ENCODE assay signal across 7 mouse cellular contexts in the genomic region with DNA sequence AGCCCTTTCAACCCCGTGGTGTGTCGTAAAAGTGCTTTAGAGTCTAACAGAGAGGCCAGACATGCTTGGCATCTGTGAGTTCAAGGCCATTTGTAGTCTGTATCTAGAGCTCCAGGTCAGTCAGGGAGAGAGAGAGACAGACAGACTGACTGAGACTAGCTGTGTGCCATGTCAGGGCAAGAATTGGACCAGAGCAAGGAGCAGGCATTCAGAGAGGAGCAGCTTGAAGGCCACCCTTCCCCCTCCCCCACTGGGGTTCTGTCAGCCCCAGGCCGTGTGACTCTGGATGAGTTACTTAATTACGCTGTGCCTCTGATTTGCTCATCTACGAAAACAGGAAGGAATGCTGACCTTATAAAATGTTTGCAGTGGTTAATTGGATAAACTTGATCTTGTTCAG. TPM values are rescaled to one million over a fixed set of nuclear protein-coding genes. Genes with fewer than 3 reads are reported as not detected.
DNase-seq lines count a peak whose midpoint lies in the region; ATAC-seq and TF ChIP-seq lines count a peak whose summit lies in the region.

No protein-coding gene starts in this region.

- no peaks in the 10 kb centered on the region for H3K9me3 ChIP-seq in liver, postnatal 0 days (ENCODE audit: low read length)
- H3K9me3 ChIP-seq in forebrain, embryonic 12.5 days = no peaks in the 10 kb centered on the region

- H3K4me3 ChIP-seq in liver, postnatal 0 days (ENCODE audit: low read depth, low read length) = no peak overlapping the region
- no peak overlapping the region for H3K4me3 ChIP-seq in forebrain, embryonic 12.5 days (replicated peaks)

- H3K27me3 ChIP-seq in liver, postnatal 0 days (ENCODE audit: insufficient read depth, low read length) = no peaks in the 10 kb centered on the region
- H3K27me3 ChIP-seq in forebrain, embryonic 12.5 days = no peaks in the 10 kb centered on the region

- ATAC-seq in liver, postnatal 0 days = peak; percentile 15; the same call in 1 of the 2 replicates
- peak; percentile 39; the same call in 1 of the 2 replicates for ATAC-seq in forebrain, embryonic 12.5 days (ENCODE audit: low FRiP score)

- TF ChIP-seq CTCF in liver, postnatal 0 days (IDR thresholded peaks at IDR 0.05; ENCODE audit: low read depth) = no peak

- H3K4me1 ChIP-seq in liver, postnatal 0 days (ENCODE audit: insufficient read depth) = peaks cover 52% of the 10 kb centered on the region
- H3K4me1 ChIP-seq in forebrain, embryonic 12.5 days = peaks cover 53% of the 10 kb centered on the region

- no peak overlapping the region for H3K27ac ChIP-seq in liver, postnatal 0 days (ENCODE audit: low read depth)
- peak overlapping the region; percentile 84 for H3K27ac ChIP-seq in forebrain, embryonic 12.5 days

- no peak for DNase-seq in liver, postnatal 0 days
- DNase-seq in liver = no peak
- DNase-seq in kidney, adult 9 months = peak; percentile 79
- DNase-seq in retina, postnatal 1 day = peak; percentile 57
- no peak for DNase-seq in layer of hippocampus, postnatal 14 days (ENCODE audit: low spot score in 2 of 2)
- DNase-seq in gastrocnemius, postnatal 10 days = no peak

- 40% methylated on average over 5 of the region's 5 CpGs for WGBS in liver, postnatal 0 days (ENCODE audit: insufficient replicate concordance)
- WGBS in forebrain, embryonic 12.5 days = 62% methylated on average over 5 of the region's 5 CpGs

- TF ChIP-seq EP300 in liver, postnatal 0 days (IDR thresholded peaks at IDR 0.05; ENCODE audit: low read depth) = no peak

- no peaks in the 10 kb centered on the region for H3K36me3 ChIP-seq in liver, postnatal 0 days (replicated peaks; ENCODE audit: insufficient read depth, low read length)
- H3K36me3 ChIP-seq in forebrain, embryonic 12.5 days (replicated peaks) = peaks cover 6% of the 10 kb centered on the region

- H3K9ac ChIP-seq in liver, postnatal 0 days (replicated peaks) = no peak overlapping the region
- H3K9ac ChIP-seq in forebrain, embryonic 12.5 days = no peak overlapping the region; the same call in 1 of the 2 replicates

- no peak overlapping the region for H3K4me2 ChIP-seq in liver, postnatal 0 days (ENCODE audit: low read depth, low read length)
- peak overlapping the region; percentile 8; the same call in 1 of the 2 replicates for H3K4me2 ChIP-seq in forebrain, embryonic 12.5 days

RNA-seq across cellular contexts. Expression of a gene that starts 26.0 kb away (rescaled TPM):
- polyA plus RNA-seq in liver, postnatal 0 days (2015; fragmentation: Nextera tagmentation; extraction: Ambion mirVana) = 69.3 and 71.1 TPM in 2 replicates
- 139 and 143 TPM in 2 replicates for polyA plus RNA-seq in forebrain, embryonic 12.5 days (2016; fragmentation: Nextera tagmentation; extraction: Ambion mirVana)
- total RNA-seq in layer of hippocampus, postnatal 14 days (2021) = 10 to 100 TPM; 40.1 to 47.1 TPM
- 10 to 100 TPM; 50.3 to 53.6 TPM for total RNA-seq in gastrocnemius, postnatal 10 days (2021)

RNA-seq across cellular contexts. Expression of a gene that starts 28.3 kb away (rescaled TPM):
- polyA plus RNA-seq in liver, postnatal 0 days (2015; fragmentation: Nextera tagmentation; extraction: Ambion mirVana) = 1.5 and 2.0 TPM in 2 replicates
- 2.0 and 2.3 TPM in 2 replicates for polyA plus RNA-seq in forebrain, embryonic 12.5 days (2016; fragmentation: Nextera tagmentation; extraction: Ambion mirVana)
- total RNA-seq in layer of hippocampus, postnatal 14 days (2021) = 1 to 10 TPM; 7.8 to 9.4 TPM
- total RNA-seq in gastrocnemius, postnatal 10 days (2021) = 1 to 10 TPM; 2.2 to 3.4 TPM

RNA-seq across cellular contexts. Expression of a gene that starts 58.0 kb away (rescaled TPM):
- polyA plus RNA-seq in liver, postnatal 0 days (2015; fragmentation: Nextera tagmentation; extraction: Ambion mirVana) = 1.3 and 1.4 TPM in 2 replicates
- 31.0 and 32.0 TPM in 2 replicates for polyA plus RNA-seq in forebrain, embryonic 12.5 days (2016; fragmentation: Nextera tagmentation; extraction: Ambion mirVana)
- 1 to 10 TPM; 2.1 to 2.6 TPM for total RNA-seq in layer of hippocampus, postnatal 14 days (2021)
- 1 to 10 TPM; 1.6 to 2.2 TPM for total RNA-seq in gastrocnemius, postnatal 10 days (2021)

RNA-seq across cellular contexts. Expression of a gene that starts 59.4 kb away (rescaled TPM):
- 0.52 and 2.0 TPM in 2 replicates for polyA plus RNA-seq in liver, postnatal 0 days (2015; fragmentation: Nextera tagmentation; extraction: Ambion mirVana)
- 1.3 and 1.5 TPM in 2 replicates for polyA plus RNA-seq in forebrain, embryonic 12.5 days (2016; fragmentation: Nextera tagmentation; extraction: Ambion mirVana)
- total RNA-seq in layer of hippocampus, postnatal 14 days (2021) = not detected
- total RNA-seq in gastrocnemius, postnatal 10 days (2021) = 100 to 1,000 TPM; 260 to 321 TPM

Comparison
In these comparisons a context has a peak if more than half of its experiments do, and no peak if none do; other contexts are left out.
1. DNase-seq: peak in kidney, adult 9 months (single experiment) and retina, postnatal 1 day (single experiment); none in liver, postnatal 0 days (single experiment), liver (single experiment), layer of hippocampus, postnatal 14 days (0 of 2) and gastrocnemius, postnatal 10 days (single experiment).